Mouse (Mus musculus): ENCODE data around the gene Gna13.

GRCm38 (mm10) chr11:109364337-109364736 is 1.7 kb downstream of the Gna13 start:
- TF ChIP-seq TAL1 (IDR thresholded peaks at IDR 0.05; ENCODE audit: low read length), result no peak
- TF ChIP-seq MAFK (IDR thresholded peaks at IDR 0.05; ENCODE audit: borderline replicate concordance, low read depth, low read length), result no peak

Measured in MEL (cell line).